Mouse (Mus musculus) testis, adult 2 months (tissue): ENCODE results near the gene Col16a1.

ENCODE experiments used
- CTCF ChIP-seq: fragments of 200-500 bp; IDR thresholded peaks from 2 replicates; pipeline ENCODE4 v1.5.1; 2012; ENCODE audit warnings: low read depth, mild to moderate bottlenecking, inconsistent platforms, low read length, moderate library complexity; ENCODE audit not compliant: control insufficient read depth, insufficient read depth, insufficient replicate concordance
- POLR2A ChIP-seq: fragments of 200-500 bp; IDR thresholded peaks from 2 replicates; pipeline ENCODE4 v1.6.1; 2012; ENCODE audit warnings: low read depth, mild to moderate bottlenecking, inconsistent platforms, low read length, moderate library complexity; ENCODE audit not compliant: control insufficient read depth

GRCm38 (mm10) chr4:130033496-130033895 lies 14.1 kb upstream of the Col16a1 start:
- no peak for TF ChIP-seq CTCF
- no peak for TF ChIP-seq POLR2A
